Mouse (Mus musculus) E14TG2a.4 (cell line): ENCODE data around the gene Slc6a19.

Source experiments
- CTCF ChIP-seq: conservative IDR thresholded peaks from 2 replicates; pipeline ENCODE4 v1.5.1; 2014; ENCODE audit warnings: low read length
- NANOG ChIP-seq: IDR thresholded peaks from 2 replicates; pipeline ENCODE4 v1.6.1; 2014; ENCODE audit warnings: borderline replicate concordance, low read length, mixed read lengths

GRCm38 (mm10) chr13:73711221-73711620 is 6.6 kb upstream of the Slc6a19 start:
- TF ChIP-seq CTCF (no peak), NANOG (no peak)
